Mouse (Mus musculus) urinary bladder, postnatal 14 days (tissue): ENCODE results near the gene Lhfp.

ENCODE experiments used
- DNase-seq: peaks from one replicate; pipeline ENCODE4 v3.0.0; 2021; ENCODE audit warnings: low spot score

The Lhfp gene

DNA sequence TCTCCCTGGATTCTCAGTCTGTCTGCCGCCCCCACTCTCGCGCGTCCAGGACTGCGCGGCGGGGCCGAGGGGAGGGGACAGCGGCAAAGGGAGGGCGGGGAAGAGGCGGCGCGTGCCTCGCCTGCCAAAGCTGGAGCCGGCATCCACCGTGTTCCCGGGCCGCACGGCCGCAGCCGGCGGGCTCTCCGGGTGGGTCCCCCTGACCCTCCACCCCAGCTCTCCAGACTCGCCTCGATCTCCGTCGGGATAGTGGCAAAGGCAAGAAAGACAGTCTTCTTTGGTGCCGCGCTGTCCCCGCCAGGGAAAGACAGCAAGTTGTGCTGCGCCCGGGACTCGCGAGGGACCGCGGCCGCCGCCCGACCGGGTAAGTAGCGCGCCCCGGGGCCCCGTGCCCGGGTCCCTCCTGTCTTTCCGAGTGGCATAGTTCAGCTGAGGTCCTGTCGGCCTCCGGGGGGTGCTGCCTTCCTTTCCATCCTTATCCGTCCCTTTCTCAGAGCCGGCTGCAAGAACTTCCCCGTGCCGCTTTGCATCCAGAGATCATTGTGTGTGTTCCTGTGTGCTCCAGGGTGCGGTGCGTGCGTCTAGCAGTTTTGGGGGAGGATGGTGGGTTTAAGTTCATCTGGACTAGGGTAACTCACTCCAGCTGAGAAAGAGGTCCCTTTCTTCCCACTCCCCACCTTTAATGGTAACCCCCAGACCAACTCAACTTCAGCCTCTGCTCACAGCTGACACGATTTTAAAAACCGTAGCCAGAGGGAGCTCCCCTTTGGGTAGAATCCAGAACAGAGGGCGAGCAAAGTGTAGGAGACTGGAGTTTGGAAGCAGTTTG, at the start of gene Lhfp:
Gene Lhfp, plus strand, starts transcription at position 118 of the 829 bp plus-strand sequence.
- peak; percentile 70 for DNase-seq

DNA sequence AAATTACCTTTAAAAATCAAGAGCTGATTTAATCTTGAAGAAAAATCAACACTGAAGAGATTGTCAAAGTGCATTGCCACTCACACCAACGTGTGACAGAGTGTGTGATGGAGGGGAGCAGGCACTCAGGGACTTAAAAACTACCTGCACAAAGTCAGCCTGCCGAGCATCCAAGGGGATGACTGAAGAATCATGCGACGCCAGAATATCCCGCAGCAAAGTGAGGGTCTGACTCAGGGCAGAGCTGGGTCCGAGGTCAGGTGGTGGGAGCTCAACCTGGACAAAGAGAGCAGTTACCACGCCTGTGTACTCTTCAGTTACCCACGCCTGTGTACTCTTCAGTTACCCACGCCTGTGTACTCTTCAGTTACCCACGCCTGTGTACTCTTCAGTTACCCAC, 48.0 kb upstream of the Lhfp start:
- no peak for DNase-seq

DNA sequence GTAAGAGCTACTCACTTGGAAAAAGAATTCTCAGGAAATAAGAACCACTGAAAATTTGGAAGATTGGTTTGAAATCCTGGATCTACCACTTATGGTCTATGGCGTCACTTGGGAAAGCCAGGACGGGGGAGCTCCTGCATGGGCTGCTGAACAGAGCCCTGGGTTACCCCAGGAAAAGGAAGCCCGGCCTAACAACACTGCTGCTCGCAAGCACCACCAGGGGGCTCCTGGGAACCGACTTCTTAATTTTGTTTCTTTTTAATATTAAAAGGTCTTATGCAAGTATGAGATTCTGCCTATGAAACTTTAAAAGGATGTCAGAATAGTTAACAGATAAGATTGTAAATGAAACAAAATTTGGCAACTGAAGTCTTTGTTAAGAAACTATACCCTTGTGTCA, 46.7 kb upstream of the Lhfp start:
- DNase-seq, result no peak

GRCm38 (mm10) chr3:52996635-52997034, 44.7 kb upstream of the Lhfp start:
- no peak for DNase-seq

- no peak for DNase-seq
Measured at GRCm38 (mm10) chr3:52997381-52997780, 43.9 kb upstream of the Lhfp start.

DNA sequence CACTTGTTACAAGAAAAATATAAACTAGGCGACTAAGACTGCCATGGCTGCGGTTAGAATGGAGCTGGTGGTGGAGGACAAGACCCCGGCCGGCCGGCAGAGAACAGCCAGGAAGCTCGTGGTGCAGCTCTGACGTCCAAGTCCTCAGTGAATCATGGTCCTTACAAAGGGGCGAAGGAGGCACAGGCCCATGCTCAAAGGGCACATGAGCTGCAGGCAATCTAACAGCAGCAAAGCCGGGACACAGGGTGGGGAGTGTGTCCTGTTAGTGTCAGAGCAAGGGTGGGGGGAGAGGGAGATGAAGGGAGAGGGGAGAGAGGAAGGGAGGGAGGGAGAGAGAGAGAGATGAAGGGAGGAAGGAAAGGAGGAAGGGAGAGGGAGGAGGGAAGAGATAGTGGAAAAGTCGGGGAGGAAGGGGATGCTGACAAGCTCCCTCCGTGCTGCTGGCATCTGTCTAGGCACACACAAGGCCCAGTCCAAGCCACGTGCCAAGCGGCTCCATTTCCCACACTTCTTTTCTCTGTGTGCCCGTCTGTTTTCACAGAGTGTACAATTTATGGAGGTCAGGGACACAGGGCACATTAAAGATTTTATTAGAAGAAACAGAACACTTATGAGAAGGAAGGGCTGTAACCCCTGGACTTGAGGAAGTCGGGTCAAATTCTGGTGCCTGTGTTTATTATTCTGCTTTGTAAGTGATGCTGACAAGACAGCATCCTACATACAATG, 42.1 kb upstream of the Lhfp start:
- no peak for DNase-seq

- no peak for DNase-seq
Measured at GRCm38 (mm10) chr3:52999996-53000395, 41.3 kb upstream of the Lhfp start.

GRCm38 (mm10) chr3:53002076-53002475, 39.3 kb upstream of the Lhfp start:
- no peak for DNase-seq

DNA sequence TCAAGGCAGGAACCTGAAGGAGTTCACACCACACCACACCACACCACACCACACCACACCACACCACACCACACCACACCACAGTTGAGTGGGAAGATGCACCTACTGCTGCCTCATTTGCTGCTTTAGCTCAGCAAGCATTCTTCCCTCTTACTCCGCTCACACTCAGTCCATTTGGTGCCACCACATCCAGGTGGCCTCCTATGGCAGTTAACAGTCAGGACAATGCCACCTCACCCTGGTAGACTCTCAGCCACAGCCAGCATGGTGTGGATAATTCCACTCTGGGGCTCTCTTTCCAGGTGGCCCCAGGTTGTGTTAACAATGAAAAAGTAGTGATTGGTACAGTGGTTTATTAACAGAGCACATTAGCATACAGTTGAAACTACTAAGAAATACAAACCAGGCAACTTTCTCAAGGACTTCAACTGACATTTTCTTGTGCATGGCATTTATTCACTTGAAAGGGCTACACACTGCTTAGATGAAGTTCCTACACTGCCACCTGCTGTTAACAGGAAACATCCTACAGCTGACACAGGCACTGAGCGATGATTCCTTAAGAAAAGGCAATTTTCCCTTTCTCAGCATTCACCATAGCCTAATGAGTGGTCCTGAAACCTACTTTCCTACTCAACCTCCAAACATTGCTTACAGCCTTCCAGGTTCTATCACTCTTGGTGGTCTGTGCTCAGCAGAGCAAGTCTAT, 36.8 kb upstream of the Lhfp start:
- DNase-seq, result peak; percentile 17

GRCm38 (mm10) chr3:53007411-53007810, 33.9 kb upstream of the Lhfp start:
- no peak for DNase-seq

DNA sequence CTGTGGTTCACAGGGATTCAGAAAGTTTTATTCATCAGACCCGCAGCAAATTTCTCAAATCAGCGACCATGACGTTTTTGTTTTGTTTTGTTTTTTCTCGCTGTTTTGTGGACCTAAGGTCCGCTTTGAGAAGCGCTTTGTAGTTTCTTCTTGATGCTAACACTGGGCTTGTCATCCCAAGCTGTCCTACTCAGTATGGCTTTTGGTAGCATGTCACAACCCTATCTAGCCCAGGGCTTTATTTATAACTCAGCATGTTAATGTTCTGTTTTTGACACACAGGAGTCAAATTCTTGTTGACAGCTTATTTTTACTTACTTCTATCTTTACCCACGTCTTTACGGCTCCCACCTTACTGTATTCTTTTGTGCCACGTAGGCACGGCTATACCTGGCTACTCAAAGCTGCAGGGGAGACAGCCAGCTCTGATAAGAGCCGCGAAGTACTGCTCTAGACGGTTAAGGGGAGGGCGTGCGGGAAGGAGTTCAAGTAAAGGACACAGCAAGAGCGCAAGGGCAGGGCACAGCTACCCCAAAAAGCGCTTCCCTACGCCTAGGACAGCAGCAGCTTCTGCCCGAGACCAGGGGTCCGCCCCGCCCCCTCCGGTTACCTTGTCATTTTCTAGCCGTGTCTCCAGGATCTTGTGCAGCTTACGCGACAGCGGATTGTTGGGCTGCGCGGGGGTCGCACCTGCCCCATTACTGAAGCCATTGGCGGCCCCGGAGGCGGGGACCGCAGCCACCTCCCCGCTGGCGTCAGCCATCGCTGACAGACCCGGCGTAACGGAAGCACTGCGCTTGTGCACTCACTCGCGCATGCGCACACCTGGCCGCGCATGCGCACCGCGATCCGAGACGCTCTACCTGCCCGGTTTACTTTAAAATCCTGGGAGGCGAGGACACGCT, 24.6 kb upstream of the Lhfp start, which contains the start of gene Cog6:
Gene Cog6, minus strand, starts transcription at position 802 of the 905 bp plus-strand sequence.
- DNase-seq, result peak; percentile 81

- no peak for DNase-seq
Measured at GRCm38 (mm10) chr3:53027333-53027732, 14.0 kb upstream of the Lhfp start.

GRCm38 (mm10) chr3:53029046-53029445, 12.3 kb upstream of the Lhfp start:
- DNase-seq, result peak; percentile 79

GRCm38 (mm10) chr3:53031586-53031985, 9.7 kb upstream of the Lhfp start:
- DNase-seq, result no peak

- no peak for DNase-seq
Measured at GRCm38 (mm10) chr3:53032432-53032831, 8.9 kb upstream of the Lhfp start.

- DNase-seq, result peak; percentile 20
Measured at GRCm38 (mm10) chr3:53033448-53033847, 7.9 kb upstream of the Lhfp start.

GRCm38 (mm10) chr3:53036076-53036475, 5.3 kb upstream of the Lhfp start:
- no peak for DNase-seq

DNA sequence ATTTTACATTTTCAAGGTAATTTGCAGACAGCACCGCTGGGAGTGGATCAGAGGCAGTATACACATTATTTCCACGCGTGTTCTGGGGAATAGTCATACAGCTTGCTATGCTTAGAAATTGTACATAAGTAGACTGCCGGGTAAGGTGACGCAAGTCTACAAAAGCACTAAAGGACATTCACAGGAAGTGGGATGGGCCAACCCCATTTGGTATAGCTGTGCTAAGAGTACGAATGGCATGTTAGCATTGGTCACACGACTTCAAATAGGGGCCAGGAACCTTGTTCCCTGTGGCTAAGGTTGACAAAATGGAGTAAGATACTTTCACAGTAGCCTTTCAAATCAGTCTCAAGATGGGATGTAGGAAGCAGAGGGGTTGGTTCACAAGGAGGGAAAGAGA, 4.4 kb upstream of the Lhfp start:
- DNase-seq, result no peak

- no peak for DNase-seq
Measured at GRCm38 (mm10) chr3:53038913-53039312, 2.4 kb upstream of the Lhfp start.

DNA sequence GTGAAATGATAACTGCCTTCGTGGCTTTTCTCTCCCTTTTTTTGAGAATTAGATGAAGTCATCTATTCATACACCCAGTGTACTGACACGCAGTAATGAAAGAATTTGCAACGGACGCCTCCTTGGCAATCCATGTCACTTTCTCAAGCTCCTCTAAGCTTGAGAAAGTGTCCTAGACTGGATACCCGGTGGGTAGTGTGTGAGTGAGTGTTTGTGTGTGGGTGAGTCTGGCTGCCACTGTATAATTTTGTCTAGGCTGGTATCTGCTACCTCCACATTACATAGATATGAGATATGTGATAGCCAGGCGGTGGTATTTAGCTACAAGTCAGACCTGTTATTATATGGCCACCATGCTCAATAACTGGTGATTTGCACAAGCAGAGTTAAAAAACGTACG, 1.6 kb upstream of the Lhfp start:
- DNase-seq, result no peak

DNA sequence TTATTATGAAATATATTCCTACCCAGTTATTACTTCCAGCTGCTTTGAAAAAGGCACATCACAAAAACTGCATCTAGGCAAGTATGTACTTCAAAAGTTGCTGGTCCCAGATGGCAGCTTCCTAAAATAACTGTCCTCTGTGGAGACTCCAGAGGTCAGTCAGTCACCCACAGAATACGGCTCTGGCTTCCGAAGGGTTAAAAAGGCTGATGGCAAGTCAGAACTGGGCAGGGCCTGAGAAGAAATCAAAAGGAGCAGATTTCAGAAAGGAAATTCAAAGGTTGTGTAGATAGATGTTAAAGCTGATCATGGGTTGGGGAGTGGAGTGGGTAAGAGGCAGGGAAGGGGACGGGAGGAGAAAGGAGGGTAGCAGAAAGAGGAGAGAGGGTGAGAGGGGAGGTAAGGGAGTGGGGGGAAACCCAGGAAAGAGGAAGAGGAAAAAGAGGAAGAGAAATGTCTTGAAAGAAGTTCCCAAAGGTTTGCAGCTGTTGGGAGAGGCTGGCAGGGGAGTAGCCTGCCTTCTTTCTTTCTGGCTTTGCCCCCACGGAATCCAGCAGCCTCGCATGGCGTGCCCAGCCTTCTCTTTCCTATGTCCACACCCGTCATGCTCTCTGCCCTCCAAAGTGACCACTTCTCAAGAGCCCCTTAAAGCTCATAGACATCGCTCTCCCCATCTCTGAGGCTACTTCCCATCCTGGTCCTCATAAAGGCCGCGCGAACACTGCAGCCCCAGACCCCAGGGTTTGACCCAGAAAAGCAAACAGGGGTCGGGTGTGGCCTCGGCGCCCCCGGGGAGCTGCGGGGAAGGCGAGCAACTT, 526 bp upstream of the Lhfp start:
- DNase-seq, result no peak
